Mouse (Mus musculus): ENCODE results near the gene Fam186b. TPM values are rescaled to one million over a fixed set of nuclear protein-coding genes. Genes with fewer than 3 reads are reported as not detected.
A peak's percentile ranks its signal among the peaks of the same experiment; 100 is the strongest.

Gene Fam186b
- polyA plus RNA-seq, 1 experiment from 2014 or later = 0.47 TPM

- no peaks in the 10 kb centered on the region for H3K9me3 ChIP-seq (replicated peaks)
- H3K27me3 ChIP-seq = no peaks in the 10 kb centered on the region
- no peak overlapping the region for H3K9ac ChIP-seq
- peaks cover 93% of the 10 kb centered on the region for H3K36me3 ChIP-seq
- peaks cover 19% of the 10 kb centered on the region; the same call in 1 of the 2 replicates for H3K4me1 ChIP-seq (replicated peaks)
- peak overlapping the region; percentile 63 for H3K27ac ChIP-seq
- no peak overlapping the region for H3K4me3 ChIP-seq
- H3K4me2 ChIP-seq = no peak overlapping the region
- no peak for ATAC-seq (replicated peaks; ENCODE audit: insufficient number of reproducible peaks, insufficient read depth, low FRiP score, low read depth)
- WGBS = 64% methylated on average over 10 of the region's 10 CpGs
These were observed 24.5 kb upstream of the Fam186b start for GRCm38 (mm10) chr15:99320168-99320674.

GRCm38 (mm10) chr15:99319411-99319871, 23.8 kb upstream of the Fam186b start:
- H3K9me3 ChIP-seq (replicated peaks) = no peaks in the 10 kb centered on the region
- WGBS = 45% methylated on average over 3 of the region's 3 CpGs
- no peak for ATAC-seq (replicated peaks; ENCODE audit: insufficient number of reproducible peaks, insufficient read depth, low FRiP score, low read depth)
- H3K36me3 ChIP-seq = peaks cover 91% of the 10 kb centered on the region
- H3K4me3 ChIP-seq = no peak overlapping the region
- no peaks in the 10 kb centered on the region for H3K27me3 ChIP-seq
- H3K27ac ChIP-seq = peak overlapping the region; percentile 63
- H3K4me1 ChIP-seq (replicated peaks) = peaks cover 19% of the 10 kb centered on the region; the same call in 1 of the 2 replicates
- H3K9ac ChIP-seq = no peak overlapping the region
- no peak overlapping the region for H3K4me2 ChIP-seq

- peaks cover 19% of the 10 kb centered on the region; the same call in 1 of the 2 replicates for H3K4me1 ChIP-seq (replicated peaks)
- H3K27ac ChIP-seq = peak overlapping the region; percentile 63
- no peaks in the 10 kb centered on the region for H3K27me3 ChIP-seq
- 78% methylated on average over 14 of the region's 14 CpGs for WGBS
- ATAC-seq (replicated peaks; ENCODE audit: insufficient number of reproducible peaks, insufficient read depth, low FRiP score, low read depth) = no peak
- H3K36me3 ChIP-seq = peaks cover 91% of the 10 kb centered on the region
- no peak overlapping the region for H3K4me3 ChIP-seq
- H3K9ac ChIP-seq = no peak overlapping the region
- H3K4me2 ChIP-seq = no peak overlapping the region
- no peaks in the 10 kb centered on the region for H3K9me3 ChIP-seq (replicated peaks)
These were observed 23.2 kb upstream of the Fam186b start for GRCm38 (mm10) chr15:99318861-99319410.

GRCm38 (mm10) chr15:99318071-99318470, 22.4 kb upstream of the Fam186b start:
- Histone ChIP-seq H3K9me3 (replicated peaks) (no peaks in the 10 kb centered on the region), H3K9ac (no peak overlapping the region), H3K27me3 (no peaks in the 10 kb centered on the region), H3K4me3 (no peak overlapping the region), H3K27ac (peak overlapping the region; percentile 63), H3K4me1 (replicated peaks) (peaks cover 19% of the 10 kb centered on the region; the same call in 1 of the 2 replicates), H3K36me3 (peaks cover 85% of the 10 kb centered on the region), H3K4me2 (no peak overlapping the region)
- 83% methylated on average over 6 of the region's 6 CpGs for WGBS
- no peak for ATAC-seq (replicated peaks; ENCODE audit: insufficient number of reproducible peaks, insufficient read depth, low FRiP score, low read depth)

GRCm38 (mm10) chr15:99317267-99317651, 21.6 kb upstream of the Fam186b start:
- Histone ChIP-seq H3K4me3 (no peak overlapping the region), H3K9ac (no peak overlapping the region)
- 0 out of 2 replicates have a peak, but pooled peaks have one; percentile 23 for ATAC-seq (replicated peaks; ENCODE audit: insufficient number of reproducible peaks, insufficient read depth, low FRiP score, low read depth)

GRCm38 (mm10) chr15:99316314-99317266, 20.9 kb upstream of the Fam186b start:
- ATAC-seq (replicated peaks; ENCODE audit: insufficient number of reproducible peaks, insufficient read depth, low FRiP score, low read depth) = peak; percentile 19; the same call in 1 of the 2 replicates
- H3K27me3 ChIP-seq = no peaks in the 10 kb centered on the region
- no peak overlapping the region for H3K4me3 ChIP-seq
- H3K36me3 ChIP-seq = peaks cover 78% of the 10 kb centered on the region
- 70% methylated on average over 16 of the region's 16 CpGs for WGBS
- no peak overlapping the region for H3K9ac ChIP-seq
- H3K4me2 ChIP-seq = no peak overlapping the region
- H3K27ac ChIP-seq = peak overlapping the region; percentile 70
- no peaks in the 10 kb centered on the region for H3K9me3 ChIP-seq (replicated peaks)
- peaks cover 18% of the 10 kb centered on the region; the same call in 1 of the 2 replicates for H3K4me1 ChIP-seq (replicated peaks)

More at GRCm38 (mm10) chr15:99317267-99317651, 21.6 kb upstream of the Fam186b start:
- H3K4me1 ChIP-seq (replicated peaks) = peaks cover 19% of the 10 kb centered on the region; the same call in 1 of the 2 replicates
- H3K27ac ChIP-seq = peak overlapping the region; percentile 63
- no peak overlapping the region for H3K4me2 ChIP-seq
- no peaks in the 10 kb centered on the region for H3K27me3 ChIP-seq
- 76% methylated on average over 2 of the region's 2 CpGs for WGBS
- H3K9me3 ChIP-seq (replicated peaks) = no peaks in the 10 kb centered on the region
- H3K36me3 ChIP-seq = peaks cover 78% of the 10 kb centered on the region

- Histone ChIP-seq H3K4me2 (no peak overlapping the region), H3K36me3 (peaks cover 79% of the 10 kb centered on the region), H3K4me3 (no peak overlapping the region), H3K9me3 (replicated peaks) (no peaks in the 10 kb centered on the region), H3K27ac (0 out of 2 replicates have a peak overlapping the region, but pooled peaks have one; percentile 12), H3K9ac (no peak overlapping the region), H3K4me1 (replicated peaks) (peaks cover 6% of the 10 kb centered on the region; the same call in 1 of the 2 replicates), H3K27me3 (no peaks in the 10 kb centered on the region)
- no peak for ATAC-seq (replicated peaks; ENCODE audit: insufficient number of reproducible peaks, insufficient read depth, low FRiP score, low read depth)
- WGBS = 84% methylated on average over 16 of the region's 16 CpGs
These were observed 19.2 kb upstream of the Fam186b start for GRCm38 (mm10) chr15:99314891-99315290.

- 85% methylated on average over 5 of the region's 5 CpGs for WGBS
- no peaks in the 10 kb centered on the region; the same call in 1 of the 2 replicates for H3K4me1 ChIP-seq (replicated peaks)
- no peak overlapping the region for H3K4me2 ChIP-seq
- H3K27ac ChIP-seq = no peak overlapping the region
- H3K9ac ChIP-seq = no peak overlapping the region
- H3K27me3 ChIP-seq = no peaks in the 10 kb centered on the region
- H3K4me3 ChIP-seq = no peak overlapping the region
- no peaks in the 10 kb centered on the region for H3K9me3 ChIP-seq (replicated peaks)
- peaks cover 82% of the 10 kb centered on the region for H3K36me3 ChIP-seq
- ATAC-seq (replicated peaks; ENCODE audit: insufficient number of reproducible peaks, insufficient read depth, low FRiP score, low read depth) = no peak
These were observed 14.9 kb upstream of the Fam186b start for GRCm38 (mm10) chr15:99310617-99311016.

- no peak overlapping the region for H3K27ac ChIP-seq
- H3K9me3 ChIP-seq (replicated peaks) = no peaks in the 10 kb centered on the region
- no peaks in the 10 kb centered on the region; the same call in 1 of the 2 replicates for H3K4me1 ChIP-seq (replicated peaks)
- H3K4me3 ChIP-seq = no peak overlapping the region
- H3K27me3 ChIP-seq = no peaks in the 10 kb centered on the region
- H3K4me2 ChIP-seq = no peak overlapping the region
- 85% methylated on average over 9 of the region's 9 CpGs for WGBS
- peaks cover 83% of the 10 kb centered on the region for H3K36me3 ChIP-seq
- ATAC-seq (replicated peaks; ENCODE audit: insufficient number of reproducible peaks, insufficient read depth, low FRiP score, low read depth) = no peak
- H3K9ac ChIP-seq = no peak overlapping the region
These were observed 13.9 kb upstream of the Fam186b start for GRCm38 (mm10) chr15:99309549-99309948.

GRCm38 (mm10) chr15:99307476-99307875, 11.8 kb upstream of the Fam186b start:
- Histone ChIP-seq H3K4me3 (no peak overlapping the region), H3K4me2 (no peak overlapping the region), H3K36me3 (peaks cover 84% of the 10 kb centered on the region), H3K4me1 (replicated peaks) (no peaks in the 10 kb centered on the region), H3K9me3 (replicated peaks) (no peaks in the 10 kb centered on the region), H3K27ac (no peak overlapping the region), H3K9ac (no peak overlapping the region), H3K27me3 (no peaks in the 10 kb centered on the region)
- WGBS = 78% methylated on average over 9 of the region's 9 CpGs
- ATAC-seq (replicated peaks; ENCODE audit: insufficient number of reproducible peaks, insufficient read depth, low FRiP score, low read depth) = no peak

- WGBS = 40% methylated on average over 5 of the region's 5 CpGs
- peak overlapping the region; percentile 77 for H3K4me3 ChIP-seq
- H3K9me3 ChIP-seq (replicated peaks) = no peaks in the 10 kb centered on the region
- no peak for ATAC-seq (replicated peaks; ENCODE audit: insufficient number of reproducible peaks, insufficient read depth, low FRiP score, low read depth)
- H3K36me3 ChIP-seq = no peaks in the 10 kb centered on the region
- H3K4me2 ChIP-seq = peak overlapping the region; percentile 77
- no peaks in the 10 kb centered on the region for H3K27me3 ChIP-seq
- peak overlapping the region; percentile 88 for H3K27ac ChIP-seq
- H3K9ac ChIP-seq = no peak overlapping the region
- peaks cover 14% of the 10 kb centered on the region for H3K4me1 ChIP-seq (replicated peaks)
These were observed 525 bp upstream of the Fam186b start for GRCm38 (mm10) chr15:99296213-99296612.

Data from heart, embryonic 15.5 days (tissue).